25 mouse cellular contexts compared by ENCODE assay signal in genomic region chr17:36235300-36235699, GRCm38 (mm10). TPM values are rescaled to one million over a fixed set of nuclear protein-coding genes. Genes with fewer than 3 reads are reported as not detected.
DNase-seq lines count a peak whose midpoint lies in the region.
"Not testable (repeated sequence)": the region's sequence is repeated elsewhere in the genome, so short reads cannot be mapped to it uniquely, and the experiment has no call there.
"Had no signal": no experiment of that assay in that cellular context is flagged by ENCODE, and none has a peak within 500 bp of the region (broad histone marks: within the 10 kb centered on the region; RNA-seq: fewer than 3 reads in every experiment).

No protein-coding gene starts in this region.

- not testable (repeated sequence) for H3K4me3 ChIP-seq in heart, embryonic 10.5 days

- H3K36me3 ChIP-seq in heart, embryonic 10.5 days = not testable (repeated sequence)

- H3K27ac ChIP-seq in heart, embryonic 10.5 days = not testable (repeated sequence)

- H3K9me3 ChIP-seq in heart, embryonic 10.5 days = not testable (repeated sequence)

- H3K4me1 ChIP-seq in heart, embryonic 10.5 days = not testable (repeated sequence)

- 14% methylated on average over 9 of the region's 9 CpGs for WGBS in heart, embryonic 10.5 days

- DNase-seq in A20 (ENCODE audit: low read depth, low spot score) (peak; percentile 55), NIH3T3 (ENCODE audit: low read depth) (peak; percentile 0)
- DNase-seq in heart, embryonic 10.5 days (ENCODE audit: low spot score) = peak; percentile 74
- DNase-seq in kidney, adult 8-10 months = peak; percentile 44 to 59
- peak; percentile 38 to 64 for DNase-seq in kidney, postnatal 36 days
- DNase-seq in lung, postnatal 4 days = peak; percentile 32 to 33
- peak; percentile 40 for DNase-seq in thymus, postnatal 0 days (ENCODE audit: low spot score)
- DNase-seq in thymus, postnatal 4 days = peak; percentile 76

- peaks cover 66% of the 10 kb centered on the region for H3K27me3 ChIP-seq in heart, embryonic 10.5 days (ENCODE audit: insufficient read depth, poor library complexity, severe bottlenecking)

RNA-seq across cellular contexts. Expression of gene Rpp21, which starts 22.6 kb away (rescaled TPM):
- 106 and 108 TPM in 2 replicates for polyA plus RNA-seq in heart, embryonic 10.5 days (2016; fragmentation: Nextera tagmentation; extraction: Ambion mirVana)
- polyA plus RNA-seq in thymus, postnatal 0 days (2015; fragmentation: Nextera tagmentation; extraction: Ambion mirVana) = 155 and 159 TPM in 2 replicates

RNA-seq across cellular contexts. Expression of gene Trim39, which starts 36.7 kb away (rescaled TPM):
- polyA plus RNA-seq in heart, embryonic 10.5 days (2016; fragmentation: Nextera tagmentation; extraction: Ambion mirVana) = 11.7 and 13.7 TPM in 2 replicates
- polyA plus RNA-seq in thymus, postnatal 0 days (2015; fragmentation: Nextera tagmentation; extraction: Ambion mirVana) = 11.4 and 16.1 TPM in 2 replicates

RNA-seq across cellular contexts. Expression of gene H2-T3, which starts 45.2 kb away (rescaled TPM):
- not detected in 2 replicates for polyA plus RNA-seq in heart, embryonic 10.5 days (2016; fragmentation: Nextera tagmentation; extraction: Ambion mirVana)
- 1.9 and 2.7 TPM in 2 replicates for polyA plus RNA-seq in thymus, postnatal 0 days (2015; fragmentation: Nextera tagmentation; extraction: Ambion mirVana)
- polyA plus RNA-seq: embryonic facial prominence, embryonic 13.5 days; forebrain, embryonic 10.5 days; forebrain, embryonic 15.5 days; frontal cortex, adult 2 months; heart, embryonic 11.5 days; hindbrain, embryonic 12.5 days; hindbrain, postnatal 0 days; kidney, postnatal 0 days; limb, embryonic 12.5 days; liver, adult 2 months; liver, embryonic 15.5 days; midbrain, embryonic 14.5 days; neural tube, embryonic 15.5 days; stomach, embryonic 14.5 days had no signal

RNA-seq across cellular contexts. Expression of gene H2-M10.2, which starts 51.0 kb away (rescaled TPM):
- not detected in 2 replicates for polyA plus RNA-seq in heart, embryonic 10.5 days (2016; fragmentation: Nextera tagmentation; extraction: Ambion mirVana)
- polyA plus RNA-seq in thymus, postnatal 0 days (2015; fragmentation: Nextera tagmentation; extraction: Ambion mirVana) = 0.12 TPM in 1 of 2 replicates, not detected in the other
- polyA plus RNA-seq: embryonic facial prominence, embryonic 13.5 days; forebrain, embryonic 15.5 days; frontal cortex, adult 2 months; heart, embryonic 11.5 days; heart, embryonic 16.5 days; hindbrain, postnatal 0 days; intestine, embryonic 16.5 days; kidney, postnatal 0 days; limb, embryonic 12.5 days; liver, adult 2 months; liver, embryonic 15.5 days; small intestine, adult 2 months had no signal

Comparison
In these comparisons a context has a peak if more than half of its experiments do, and no peak if none do; other contexts are left out.
1. DNase-seq: peak in every context shown above with its lines; median percentile 76 in thymus, postnatal 4 days; 74 in heart, embryonic 10.5 days; 55 in A20; 52 in kidney, adult 8-10 months; 51 in kidney, postnatal 36 days; 40 in thymus, postnatal 0 days; 32 in lung, postnatal 4 days; 0 in NIH3T3.